Mouse (Mus musculus): ENCODE data around the gene Cwc22.

Gene Cwc22

DNA sequence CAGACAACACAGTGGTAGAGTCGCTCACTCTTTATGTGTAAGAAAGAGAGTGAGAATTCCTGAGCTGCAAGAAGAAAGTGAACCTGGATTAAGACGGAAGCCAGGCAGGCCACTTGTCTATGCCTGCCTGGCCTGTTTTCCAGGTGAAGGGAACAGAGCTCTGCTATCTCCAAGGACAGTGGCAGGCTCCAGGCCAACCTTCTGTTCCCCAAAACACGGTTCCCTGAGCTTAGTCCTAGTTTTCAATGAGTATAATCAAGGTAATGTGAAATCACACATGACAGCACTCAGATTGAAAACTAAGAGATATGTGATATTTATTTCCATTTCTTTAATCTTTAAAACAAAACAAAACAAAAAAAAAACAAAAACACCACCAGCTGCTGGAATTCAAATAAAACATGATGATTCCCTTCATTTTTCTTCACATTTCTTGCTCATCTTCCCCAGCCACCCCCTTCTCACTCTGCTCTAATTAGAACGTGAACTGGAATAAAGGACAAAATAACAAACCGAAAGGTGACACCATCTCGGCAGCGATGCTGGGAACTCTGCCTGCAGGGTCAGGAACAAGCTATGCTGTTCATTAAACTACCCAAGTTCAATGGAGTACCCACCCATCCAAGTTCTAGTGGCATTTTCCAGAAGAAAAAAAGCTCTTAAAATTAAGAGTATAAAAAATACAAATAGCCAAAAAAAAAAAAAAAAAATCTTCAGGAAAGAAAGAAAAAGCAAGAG, 20.8 kb downstream of the Cwc22 start:
- DNase-seq (ENCODE audit: low spot score), result no peak

DNA sequence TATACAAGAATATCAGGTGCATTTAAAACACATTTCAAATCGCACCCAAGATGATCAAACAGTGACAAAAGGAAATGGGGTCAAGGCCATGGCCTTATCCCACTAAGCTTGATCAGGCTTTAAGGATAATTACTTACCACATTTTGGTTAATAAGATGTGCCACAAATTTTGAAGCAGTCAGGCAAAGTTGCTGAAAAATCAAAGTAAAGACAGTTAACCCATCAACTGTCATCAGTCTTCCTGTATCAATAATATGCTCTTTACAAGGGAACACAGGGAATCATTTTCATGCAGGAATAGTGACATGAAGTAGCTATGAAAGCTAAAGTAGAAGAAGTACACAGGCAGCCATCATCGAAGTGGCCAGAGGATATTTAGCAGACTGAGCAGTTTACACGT, 22.2 kb downstream of the Cwc22 start:
- no peak for DNase-seq (ENCODE audit: low spot score)

DNA sequence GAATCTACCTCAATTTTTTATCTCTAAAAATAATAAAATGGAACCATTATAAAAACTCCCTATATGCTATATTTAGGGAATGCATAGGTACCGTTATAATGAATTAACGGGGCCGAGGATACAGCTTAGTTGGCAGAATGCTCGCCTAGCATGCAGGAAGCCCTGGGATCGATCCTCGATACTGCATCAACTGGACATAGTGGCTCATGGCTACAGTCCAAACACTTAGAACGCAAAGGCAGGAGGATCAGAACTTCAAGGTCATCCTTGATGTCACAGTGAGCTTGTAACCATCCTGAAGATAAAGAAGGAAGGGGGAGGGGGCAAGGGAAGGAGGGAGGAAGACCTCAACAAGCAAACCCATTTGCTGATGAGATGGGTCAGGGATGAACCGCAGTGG, 23.0 kb downstream of the Cwc22 start:
- DNase-seq (ENCODE audit: low spot score), result no peak

DNA sequence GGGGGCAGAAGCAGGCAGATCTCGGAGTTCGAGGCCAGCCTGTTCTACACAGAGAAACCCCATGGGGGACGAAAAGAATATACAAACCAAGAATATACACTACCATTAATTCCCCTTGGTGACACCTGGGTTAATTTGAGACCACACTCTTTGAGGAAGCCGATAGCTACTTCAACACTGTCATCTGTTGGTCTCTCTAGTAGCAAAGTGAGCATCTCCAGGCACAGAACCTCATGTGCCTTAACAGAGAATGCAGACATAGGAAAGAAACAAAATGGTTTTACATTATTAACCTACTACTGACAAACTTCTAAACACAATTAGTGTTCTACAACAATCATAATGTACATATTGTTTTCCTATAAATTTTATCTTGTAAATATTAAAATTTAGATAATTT, 24.9 kb downstream of the Cwc22 start:
- DNase-seq (ENCODE audit: low spot score), result no peak

DNA sequence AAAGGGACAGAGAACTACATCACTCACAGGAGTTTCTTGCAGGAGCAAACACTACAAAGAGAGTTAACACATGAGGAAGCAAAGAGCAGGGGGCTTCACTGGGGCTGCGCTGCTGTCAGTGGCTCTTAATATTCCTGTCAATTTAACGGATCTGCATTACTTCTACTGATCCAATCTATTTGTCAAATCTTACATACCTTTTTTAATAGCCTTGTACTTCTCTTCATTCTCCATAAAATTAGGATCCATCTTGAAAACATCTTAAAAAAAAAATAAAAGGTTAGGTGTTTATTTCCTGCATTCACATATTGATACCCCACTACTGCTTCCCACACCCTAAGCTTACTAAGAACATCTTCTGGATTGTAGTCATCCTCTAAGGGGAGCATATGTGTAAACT, 25.6 kb downstream of the Cwc22 start:
- DNase-seq (ENCODE audit: low spot score), result no peak

DNA sequence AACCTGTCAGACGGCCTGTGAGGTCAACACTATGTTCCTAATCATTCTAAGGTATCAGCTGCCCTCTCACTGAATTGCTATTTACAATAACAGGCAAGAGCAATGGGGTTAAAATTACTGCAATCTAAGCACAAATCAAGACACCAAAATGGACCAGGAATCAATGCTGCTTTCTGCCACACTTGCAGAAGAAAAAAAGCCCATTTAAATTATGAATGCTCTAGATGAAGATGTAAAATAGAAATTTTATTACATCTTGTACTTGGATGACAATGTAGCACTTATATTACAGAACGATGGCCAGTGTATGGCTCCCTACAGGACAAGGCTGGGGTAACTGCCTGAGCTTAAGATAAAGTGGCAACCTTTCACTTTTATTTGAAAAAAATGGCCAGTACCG, 27.7 kb downstream of the Cwc22 start:
- DNase-seq (ENCODE audit: low spot score), result no peak

DNA sequence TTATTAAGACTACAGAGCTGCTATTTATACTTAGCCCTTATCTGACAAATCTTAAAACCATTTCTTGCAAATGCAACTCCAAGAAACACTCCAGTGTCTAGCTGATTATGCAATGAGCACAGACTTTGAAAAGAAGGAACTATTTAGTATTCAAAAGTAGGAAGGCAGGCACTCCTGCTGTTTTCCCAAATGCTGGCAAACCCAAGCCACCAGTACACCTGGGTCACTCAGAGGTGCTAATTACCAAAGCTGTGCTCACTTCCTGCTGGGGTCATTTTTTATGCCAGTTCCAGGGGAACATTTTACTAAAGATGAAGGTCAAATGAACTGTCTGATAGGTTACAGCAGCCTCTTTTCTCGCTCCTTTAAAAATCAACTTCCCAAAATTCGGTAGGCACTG, 28.2 kb downstream of the Cwc22 start:
- no peak for DNase-seq (ENCODE audit: low spot score)

DNA sequence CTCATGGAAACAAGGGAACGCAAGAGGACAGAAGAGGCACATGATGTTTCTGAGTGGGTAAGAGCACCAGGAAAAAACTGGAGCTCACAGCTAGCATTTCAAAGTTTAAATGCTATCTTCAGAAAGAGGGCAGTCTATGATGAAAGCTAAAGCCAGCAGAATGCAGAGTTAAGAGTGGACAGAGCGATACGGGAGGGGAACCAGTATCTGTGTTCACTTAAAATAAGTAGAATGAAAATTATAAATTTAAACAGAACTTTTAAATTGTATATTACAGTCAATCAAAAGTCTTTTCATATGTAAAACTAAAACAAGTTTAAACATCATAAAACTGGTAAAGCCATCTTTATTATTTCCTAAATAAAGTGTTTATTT, 28.8 kb downstream of the Cwc22 start:
- no peak for DNase-seq (ENCODE audit: low spot score)

DNA sequence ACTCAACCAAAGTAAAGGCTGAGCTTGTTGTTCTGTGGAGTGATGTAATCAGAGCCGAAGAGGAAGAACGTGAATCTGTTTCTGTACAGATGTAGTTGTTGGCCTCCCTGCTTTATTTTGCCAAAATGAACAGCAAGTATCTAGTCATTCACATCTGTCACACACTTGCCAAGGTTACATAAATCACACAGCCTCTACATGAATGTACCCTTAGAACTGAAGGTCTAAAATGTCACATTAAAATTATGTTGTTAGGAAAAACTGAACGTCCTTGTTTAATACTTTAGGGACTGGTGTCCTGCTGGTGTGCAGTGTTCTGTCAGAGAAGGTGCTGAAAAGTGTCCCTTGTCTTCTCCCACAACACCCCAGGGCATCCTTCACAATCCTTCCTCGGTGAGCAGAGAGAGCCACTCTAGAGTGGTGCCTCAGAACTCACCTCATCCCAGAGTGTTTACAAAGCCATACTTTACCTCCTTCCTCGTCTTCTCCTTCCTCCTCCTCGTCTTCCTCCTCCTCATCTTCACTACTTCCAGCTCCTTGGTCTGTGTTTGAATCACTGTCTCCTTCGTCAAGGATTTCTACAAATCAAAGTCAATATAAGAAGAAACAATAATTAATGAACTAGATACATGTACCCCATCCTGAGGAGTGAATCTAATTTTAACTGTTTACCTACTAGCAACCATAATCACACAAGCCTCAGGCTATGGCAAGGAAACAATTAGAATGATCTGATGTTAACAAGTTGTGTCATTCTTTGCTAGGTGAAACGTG, 29.4 kb downstream of the Cwc22 start:
- DNase-seq (ENCODE audit: low spot score), result no peak

DNA sequence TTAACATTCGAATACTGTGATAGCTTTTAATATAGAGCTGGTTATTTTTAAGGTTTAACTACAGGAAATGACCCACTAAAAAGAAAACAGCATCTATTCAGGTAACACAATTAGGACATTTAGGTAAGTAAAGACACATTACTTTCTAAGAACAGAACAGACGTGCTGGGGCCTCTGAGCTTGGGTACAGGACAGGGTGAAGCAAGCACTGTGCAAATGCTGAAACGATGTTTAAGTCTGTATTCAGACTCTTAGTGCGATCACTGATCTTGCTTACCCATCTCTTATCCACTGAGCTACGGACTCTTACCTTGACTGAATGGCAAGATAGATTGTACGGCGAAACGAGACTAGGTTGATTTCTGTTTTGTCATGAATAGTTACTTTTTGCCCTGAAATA, 31.0 kb downstream of the Cwc22 start:
- no peak for DNase-seq (ENCODE audit: low spot score)

DNA sequence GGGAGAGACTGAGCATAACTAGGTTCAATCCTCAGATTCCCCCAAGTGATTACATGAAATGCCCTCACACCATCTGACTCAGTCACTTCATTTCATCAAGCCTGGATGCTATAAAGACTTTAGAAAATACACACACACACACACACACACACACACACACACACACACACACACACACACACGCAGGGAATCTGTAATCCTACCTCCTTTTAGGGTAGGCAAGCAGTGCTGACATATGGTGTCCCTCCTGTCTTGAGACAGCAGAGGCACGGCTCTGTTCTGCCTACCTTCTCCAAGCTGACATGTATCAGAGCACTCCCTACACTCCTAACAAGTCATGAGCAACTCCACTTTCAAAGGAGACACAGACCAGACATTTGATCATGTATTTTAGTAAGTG, 32.5 kb downstream of the Cwc22 start:
- DNase-seq (ENCODE audit: low spot score), result no peak

DNA sequence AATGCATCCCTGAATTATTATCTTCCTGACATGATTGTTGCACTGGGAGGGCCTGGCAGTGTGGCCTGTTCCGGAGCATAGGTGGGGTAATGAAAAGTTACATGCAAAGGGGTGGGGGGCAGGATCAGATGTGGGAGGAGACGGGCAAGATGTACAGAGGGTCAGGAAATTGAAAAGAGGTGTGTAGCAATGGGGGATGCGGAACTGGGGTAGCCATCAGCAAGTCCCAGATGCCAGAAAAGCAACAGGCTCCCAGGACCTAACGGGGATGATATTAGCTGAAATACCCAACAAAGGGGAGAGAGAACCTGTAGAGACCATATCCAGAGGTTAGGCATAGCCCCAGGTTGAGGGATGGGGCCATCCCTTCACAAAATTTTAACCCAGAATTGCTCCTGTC, 34.0 kb downstream of the Cwc22 start:
- no peak for DNase-seq (ENCODE audit: low spot score)

DNA sequence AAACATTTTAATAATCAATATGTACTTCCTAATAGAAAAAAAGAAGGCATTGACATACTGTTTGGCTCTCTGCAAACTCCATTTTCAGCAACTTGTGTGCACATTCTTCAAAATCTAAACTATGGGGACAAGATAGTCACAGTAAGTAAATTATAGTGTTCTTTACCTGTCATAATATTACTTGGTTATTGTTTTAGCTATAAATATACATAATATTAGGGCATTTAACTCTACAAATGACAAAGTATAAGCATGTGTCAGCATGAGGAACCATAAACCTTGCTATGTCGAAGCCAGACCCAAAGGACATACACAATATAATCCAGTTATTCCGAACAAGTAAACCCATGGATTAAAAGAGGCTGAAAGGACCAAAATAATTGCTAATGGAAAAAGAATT, 34.7 kb downstream of the Cwc22 start:
- no peak for DNase-seq (ENCODE audit: low spot score)

DNA sequence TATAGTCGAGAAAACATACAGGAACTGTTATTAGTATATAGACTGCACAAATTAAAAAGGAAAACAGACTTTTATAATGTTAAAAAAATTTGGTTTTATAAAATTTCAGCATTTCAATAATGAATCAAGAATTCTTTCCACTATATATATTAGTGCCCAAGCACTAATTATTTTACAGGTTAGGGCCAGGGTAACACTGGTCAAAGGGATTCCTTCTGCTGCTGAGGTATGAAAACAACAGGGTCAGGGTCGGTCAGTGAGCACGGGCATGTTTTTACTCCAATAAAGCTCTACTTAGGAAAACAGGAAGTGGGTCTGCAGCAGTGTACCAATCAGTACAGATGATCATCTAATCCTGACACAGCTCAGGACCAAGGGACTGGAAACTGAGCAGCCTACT, 36.0 kb downstream of the Cwc22 start:
- no peak for DNase-seq (ENCODE audit: low spot score)

DNA sequence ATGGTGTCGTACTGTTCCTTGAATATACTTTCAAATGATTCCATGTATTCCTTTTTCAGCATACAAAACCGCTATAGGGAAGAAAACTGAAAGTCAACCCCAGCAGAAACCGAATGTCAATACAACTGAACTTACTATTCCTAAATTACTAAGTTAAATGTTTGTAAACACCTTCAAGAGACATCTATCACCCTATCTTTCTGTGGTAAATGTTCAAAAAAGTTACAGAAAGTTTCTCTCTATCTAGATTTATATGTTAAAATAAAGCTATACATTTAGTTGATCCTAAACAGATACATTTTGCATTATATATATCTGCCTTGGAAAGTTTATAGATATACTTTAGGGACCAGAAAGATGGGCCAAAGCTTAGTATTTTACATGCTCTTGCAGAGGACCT, 39.0 kb downstream of the Cwc22 start:
- no peak for DNase-seq (ENCODE audit: low spot score)

DNA sequence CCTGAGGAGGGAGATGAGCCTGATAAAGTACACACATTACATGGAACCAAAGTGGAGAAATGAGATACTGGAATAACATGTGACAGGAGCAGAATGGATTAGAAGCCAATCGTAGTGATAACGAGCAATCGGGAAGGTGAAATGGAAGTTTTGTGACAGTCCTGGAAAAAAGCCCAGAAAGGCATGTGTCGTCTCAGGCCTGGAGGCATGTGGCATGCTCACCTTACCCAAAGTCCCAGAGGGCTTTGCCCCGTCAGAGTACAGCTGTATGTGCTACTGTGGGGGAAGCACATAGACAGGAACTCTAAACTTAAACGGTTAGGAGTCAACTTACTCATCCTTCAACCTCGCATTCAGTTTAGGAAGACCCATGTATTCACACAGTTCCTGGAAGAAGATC, 41.2 kb downstream of the Cwc22 start:
- no peak for DNase-seq (ENCODE audit: low spot score)

DNA sequence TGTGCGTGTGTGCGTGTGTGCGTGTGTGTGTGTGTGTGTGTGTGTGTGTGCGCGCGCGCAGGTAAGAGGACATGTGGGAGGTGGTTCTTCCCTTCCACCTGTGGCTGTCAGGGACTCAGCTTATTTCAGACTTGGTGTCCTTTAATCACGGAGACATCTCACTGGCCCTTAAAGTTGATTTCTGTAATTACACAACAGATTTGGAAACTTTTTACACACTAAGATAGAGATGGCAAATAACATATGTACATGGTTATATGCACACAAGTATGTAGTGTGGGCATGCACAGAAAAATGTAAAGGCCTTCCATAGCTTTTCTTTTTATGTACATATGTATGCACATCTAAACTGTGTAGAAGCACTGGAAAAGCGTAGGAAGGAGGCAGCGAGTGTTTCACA, 41.7 kb downstream of the Cwc22 start:
- DNase-seq (ENCODE audit: low spot score), result no peak

DNA sequence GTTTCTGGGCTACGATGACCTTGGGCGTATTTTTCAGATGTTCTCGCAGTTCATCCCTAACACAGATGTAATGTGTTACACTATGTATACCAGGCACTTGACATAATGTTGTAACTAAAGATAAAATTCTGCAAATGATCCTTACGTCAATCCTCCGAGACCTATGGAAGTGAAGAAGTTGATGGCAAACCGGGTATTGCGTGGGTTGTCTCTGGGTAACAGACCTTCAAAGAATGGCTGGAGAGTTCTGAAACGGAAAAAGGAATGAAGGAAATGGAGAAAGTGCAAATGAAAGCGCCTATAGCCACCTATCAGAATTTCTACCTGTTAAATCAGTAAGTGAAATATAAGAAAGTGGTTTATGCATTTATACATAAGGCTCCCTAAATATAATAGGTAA, 42.2 kb downstream of the Cwc22 start:
- DNase-seq (ENCODE audit: low spot score), result no peak

DNA sequence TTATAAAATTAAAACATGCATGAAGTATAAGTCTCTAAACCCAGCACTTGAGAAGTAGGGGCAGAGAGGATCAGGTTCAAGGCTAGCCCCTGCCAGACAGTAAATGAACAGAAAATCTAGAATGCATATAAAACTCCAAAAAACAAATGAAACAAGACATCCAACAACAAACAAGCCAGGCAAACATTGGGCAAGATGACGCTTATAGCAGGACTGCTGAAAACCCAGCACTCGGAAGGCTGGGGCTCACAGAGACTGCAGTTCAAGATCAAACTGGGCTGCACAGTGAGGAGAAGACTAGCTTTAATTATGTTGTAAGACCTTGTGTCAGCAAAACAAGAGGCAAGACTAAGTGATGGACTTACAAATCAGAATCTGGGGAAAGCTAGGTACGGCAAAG, 43.1 kb downstream of the Cwc22 start:
- DNase-seq (ENCODE audit: low spot score), result no peak

DNA sequence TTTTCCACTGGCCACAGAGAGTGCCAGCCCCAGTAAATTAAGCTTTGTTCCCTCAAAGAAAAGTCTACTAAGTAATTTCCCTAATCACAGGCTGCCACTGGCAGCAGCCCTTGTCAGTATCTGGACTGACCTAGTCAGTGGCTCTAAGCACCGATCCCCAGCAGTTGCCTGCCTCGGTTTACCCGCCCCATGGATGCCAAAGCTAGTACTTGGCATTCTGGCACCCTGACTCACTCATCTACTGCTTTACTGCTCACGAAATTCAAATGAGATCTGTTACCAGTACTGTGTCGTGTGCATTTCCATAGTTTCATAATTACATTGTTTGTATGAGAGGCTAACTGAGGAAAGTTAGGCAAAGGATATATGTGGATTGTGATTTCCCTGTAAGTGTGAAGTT, 44.9 kb downstream of the Cwc22 start:
- no peak for DNase-seq (ENCODE audit: low spot score)

DNA sequence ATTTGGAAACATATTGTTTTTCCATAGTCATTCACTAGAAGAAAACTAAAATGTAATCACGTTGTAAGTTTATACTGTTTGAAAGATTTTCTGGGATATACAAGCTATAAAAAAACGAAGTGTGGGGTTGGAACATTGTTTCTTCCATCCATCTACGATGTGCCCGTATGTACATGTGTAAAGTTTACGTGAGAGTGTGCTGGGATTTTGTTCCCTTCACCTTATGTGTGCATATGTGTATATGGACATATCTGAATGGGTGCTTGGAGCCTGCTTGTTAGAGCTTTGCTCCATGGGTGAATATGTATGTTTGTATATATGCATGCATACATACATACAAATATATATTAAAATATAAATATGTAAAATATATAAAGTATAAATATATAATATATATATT, 45.4 kb downstream of the Cwc22 start:
- DNase-seq (ENCODE audit: low spot score), result no peak

DNA sequence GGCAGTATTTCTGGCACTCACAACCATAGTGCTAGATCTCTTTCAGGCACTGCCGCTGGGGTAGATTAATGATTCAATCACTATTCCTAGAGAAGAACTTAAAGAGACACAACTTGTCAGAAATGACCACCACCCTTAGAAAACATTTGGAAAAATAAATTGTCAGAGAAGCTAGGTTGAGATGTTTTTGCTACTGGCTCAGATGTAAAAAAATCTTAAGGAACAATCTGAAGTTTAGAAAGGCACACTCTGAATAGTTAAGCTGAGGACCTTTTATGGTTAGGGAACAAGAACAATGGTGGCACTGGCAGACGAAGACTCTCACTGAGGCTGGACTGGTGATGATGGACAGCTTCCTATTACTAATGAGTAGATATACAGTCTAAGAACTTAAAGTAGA, 46.1 kb downstream of the Cwc22 start:
- DNase-seq (ENCODE audit: low spot score), result no peak

DNA sequence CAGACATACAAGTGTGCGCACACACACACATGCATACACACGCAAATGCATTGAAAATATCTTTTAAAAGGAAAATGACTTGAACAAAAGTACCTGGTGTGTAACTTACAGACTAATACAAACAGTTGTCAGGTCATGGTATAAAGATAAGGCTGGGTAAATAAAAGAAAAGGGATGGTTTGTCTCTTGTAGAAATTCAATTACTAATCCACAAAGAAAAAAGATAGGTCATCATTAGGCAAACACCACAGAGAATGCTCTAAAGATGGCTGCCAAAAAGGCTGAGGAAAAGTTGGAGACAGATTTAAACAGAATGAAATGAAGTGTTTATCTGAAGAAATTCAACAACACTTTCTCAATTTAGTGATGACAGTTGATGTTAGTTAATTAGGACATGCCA, 47.7 kb downstream of the Cwc22 start:
- DNase-seq (ENCODE audit: low spot score), result no peak

DNA sequence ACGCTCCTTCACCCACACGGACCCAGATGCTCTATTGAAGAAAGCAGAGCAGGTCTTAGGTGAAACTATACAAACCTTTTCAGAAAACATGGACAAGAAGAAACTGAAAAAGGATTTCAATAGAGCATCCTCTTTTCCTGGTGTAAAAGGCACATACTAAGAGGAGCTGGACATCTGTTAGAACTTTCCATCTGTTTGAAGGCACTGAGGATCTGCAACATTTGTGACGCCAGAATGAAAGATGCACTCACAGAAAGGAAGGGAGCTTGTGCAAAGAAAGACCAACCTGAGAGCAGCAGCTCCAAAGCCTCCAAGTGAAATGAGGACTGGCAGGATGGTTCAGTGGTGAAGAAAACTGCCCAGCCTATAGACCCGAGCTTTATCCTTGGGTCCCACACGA, 48.2 kb downstream of the Cwc22 start:
- DNase-seq (ENCODE audit: low spot score), result no peak
